Mouse (Mus musculus): ENCODE data around the gene Ppm1h. TPM values are rescaled to one million over a fixed set of nuclear protein-coding genes. Genes with fewer than 3 reads are reported as not detected.

The Ppm1h gene
- polyA plus RNA-seq, 1 experiment from 2014 or later = 8.1 TPM

DNA sequence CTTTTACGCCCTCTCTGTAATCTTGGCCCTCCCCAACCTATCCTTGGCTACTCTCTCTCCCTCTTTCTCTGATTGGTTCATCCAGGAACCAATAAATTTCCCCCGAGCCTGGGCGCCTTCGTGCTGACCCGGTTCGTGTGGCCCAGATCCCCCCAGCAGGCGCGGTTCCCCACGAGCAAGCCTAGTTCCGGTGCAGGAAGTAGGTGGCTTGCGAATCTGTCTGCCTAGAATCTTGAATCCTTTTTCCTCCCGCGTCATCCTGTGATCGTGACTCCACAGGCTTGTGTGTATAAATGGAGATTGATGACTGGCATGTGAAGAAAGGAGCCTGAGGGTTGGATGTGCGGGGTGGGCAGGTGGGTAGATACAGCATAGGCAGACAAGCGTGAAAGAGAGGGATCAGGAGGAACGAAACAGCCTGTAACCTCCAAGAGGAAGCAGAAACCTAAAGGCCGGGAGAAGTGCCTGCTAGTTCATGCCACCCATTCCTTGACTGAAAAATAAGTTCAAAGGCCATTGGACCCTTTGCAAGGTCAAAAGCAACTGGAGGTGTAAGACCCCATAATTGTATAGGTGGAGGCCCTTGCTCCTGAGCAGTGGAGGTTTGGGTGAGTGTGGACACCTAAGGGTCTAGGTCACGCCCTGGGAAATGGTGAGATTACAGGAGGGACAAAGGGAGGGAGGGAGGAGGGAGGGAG, 2.0 kb downstream of the Ppm1h start:
- Histone ChIP-seq H3K4me1 (peaks cover 13% of the 10 kb centered on the region), H3K9me3 (no peaks in the 10 kb centered on the region), H3K27ac (replicated peaks) (no peak overlapping the region), H3K4me3 (peak overlapping the region; percentile 63), H3K4me2 (replicated peaks) (peak overlapping the region; percentile 92), H3K9ac (replicated peaks) (peak overlapping the region; percentile 12), H3K27me3 (peaks cover 24% of the 10 kb centered on the region), H3K36me3 (no peaks in the 10 kb centered on the region)
- ATAC-seq (ENCODE audit: low FRiP score, low read depth) = no peak
- 2% methylated on average over 19 of the region's 19 CpGs for WGBS

GRCm38 (mm10) chr10:122681085-122681408, 2.5 kb downstream of the Ppm1h start:
- 26% methylated on average over 4 of the region's 4 CpGs for WGBS
- Histone ChIP-seq H3K4me3 (no peak overlapping the region), H3K27me3 (peaks cover 24% of the 10 kb centered on the region), H3K4me1 (peaks cover 13% of the 10 kb centered on the region), H3K9me3 (no peaks in the 10 kb centered on the region), H3K36me3 (no peaks in the 10 kb centered on the region), H3K27ac (replicated peaks) (0 out of 2 replicates have a peak overlapping the region, but pooled peaks have one; percentile 15), H3K4me2 (replicated peaks) (peak overlapping the region; percentile 92; the same call in 1 of the 2 replicates), H3K9ac (replicated peaks) (no peak overlapping the region)
- ATAC-seq (ENCODE audit: low FRiP score, low read depth) = no peak

GRCm38 (mm10) chr10:122683819-122684330, 5.3 kb downstream of the Ppm1h start:
- Histone ChIP-seq H3K4me3 (no peak overlapping the region), H3K9me3 (no peaks in the 10 kb centered on the region), H3K4me2 (replicated peaks) (no peak overlapping the region), H3K27ac (replicated peaks) (no peak overlapping the region), H3K9ac (replicated peaks) (no peak overlapping the region), H3K36me3 (no peaks in the 10 kb centered on the region), H3K4me1 (peaks cover 9% of the 10 kb centered on the region), H3K27me3 (peaks cover 10% of the 10 kb centered on the region; the same call in 1 of the 2 replicates)
- 84% methylated on average over 5 of the region's 5 CpGs for whole genome bisulfite sequencing
- ATAC-seq (ENCODE audit: low FRiP score, low read depth) = no peak

- Histone ChIP-seq H3K4me1 (peaks cover 4% of the 10 kb centered on the region), H3K4me2 (replicated peaks) (no peak overlapping the region), H3K27ac (replicated peaks) (no peak overlapping the region), H3K9me3 (no peaks in the 10 kb centered on the region), H3K4me3 (no peak overlapping the region), H3K36me3 (no peaks in the 10 kb centered on the region), H3K9ac (replicated peaks) (no peak overlapping the region), H3K27me3 (peaks cover 10% of the 10 kb centered on the region; the same call in 1 of the 2 replicates)
- ATAC-seq (ENCODE audit: low FRiP score, low read depth) = no peak
- WGBS = 52% methylated on average over 1 of the region's 1 CpGs
Measured at GRCm38 (mm10) chr10:122685297-122685696, 6.7 kb downstream of the Ppm1h start.

- WGBS = 88% methylated on average over 19 of the region's 19 CpGs
- no peak for ATAC-seq (ENCODE audit: low FRiP score, low read depth)
- H3K36me3 ChIP-seq = no peaks in the 10 kb centered on the region
Measured at GRCm38 (mm10) chr10:122685836-122686531, 7.4 kb downstream of the Ppm1h start.

GRCm38 (mm10) chr10:122690698-122691097, 12.1 kb downstream of the Ppm1h start:
- no peak overlapping the region for H3K4me3 ChIP-seq
- no peaks in the 10 kb centered on the region for H3K9me3 ChIP-seq
- 80% methylated on average over 6 of the region's 6 CpGs for WGBS
- no peaks in the 10 kb centered on the region for H3K36me3 ChIP-seq
- ATAC-seq (ENCODE audit: low FRiP score, low read depth) = no peak
- peaks cover 14% of the 10 kb centered on the region for H3K4me1 ChIP-seq
- no peak overlapping the region for H3K9ac ChIP-seq (replicated peaks)
- H3K27ac ChIP-seq (replicated peaks) = no peak overlapping the region
- no peak overlapping the region for H3K4me2 ChIP-seq (replicated peaks)
- H3K27me3 ChIP-seq = no peaks in the 10 kb centered on the region

More at GRCm38 (mm10) chr10:122685836-122686531, 7.4 kb downstream of the Ppm1h start:
- peaks cover 6% of the 10 kb centered on the region; the same call in 1 of the 2 replicates for H3K27me3 ChIP-seq
- H3K4me3 ChIP-seq = no peak overlapping the region
- no peaks in the 10 kb centered on the region for H3K4me1 ChIP-seq
- no peak overlapping the region for H3K9ac ChIP-seq (replicated peaks)
- H3K9me3 ChIP-seq = no peaks in the 10 kb centered on the region
- H3K4me2 ChIP-seq (replicated peaks) = no peak overlapping the region
- no peak overlapping the region for H3K27ac ChIP-seq (replicated peaks)

- no peak overlapping the region for H3K4me3 ChIP-seq
- no peak overlapping the region for H3K4me2 ChIP-seq (replicated peaks)
- peaks cover 14% of the 10 kb centered on the region for H3K4me1 ChIP-seq
- no peak overlapping the region for H3K9ac ChIP-seq (replicated peaks)
- ATAC-seq (ENCODE audit: low FRiP score, low read depth) = no peak
- WGBS = 72% methylated on average over 12 of the region's 12 CpGs
- no peaks in the 10 kb centered on the region for H3K36me3 ChIP-seq
- no peak overlapping the region for H3K27ac ChIP-seq (replicated peaks)
- H3K27me3 ChIP-seq = no peaks in the 10 kb centered on the region
- no peaks in the 10 kb centered on the region for H3K9me3 ChIP-seq
Measured at GRCm38 (mm10) chr10:122693158-122693777, 14.7 kb downstream of the Ppm1h start.

DNA sequence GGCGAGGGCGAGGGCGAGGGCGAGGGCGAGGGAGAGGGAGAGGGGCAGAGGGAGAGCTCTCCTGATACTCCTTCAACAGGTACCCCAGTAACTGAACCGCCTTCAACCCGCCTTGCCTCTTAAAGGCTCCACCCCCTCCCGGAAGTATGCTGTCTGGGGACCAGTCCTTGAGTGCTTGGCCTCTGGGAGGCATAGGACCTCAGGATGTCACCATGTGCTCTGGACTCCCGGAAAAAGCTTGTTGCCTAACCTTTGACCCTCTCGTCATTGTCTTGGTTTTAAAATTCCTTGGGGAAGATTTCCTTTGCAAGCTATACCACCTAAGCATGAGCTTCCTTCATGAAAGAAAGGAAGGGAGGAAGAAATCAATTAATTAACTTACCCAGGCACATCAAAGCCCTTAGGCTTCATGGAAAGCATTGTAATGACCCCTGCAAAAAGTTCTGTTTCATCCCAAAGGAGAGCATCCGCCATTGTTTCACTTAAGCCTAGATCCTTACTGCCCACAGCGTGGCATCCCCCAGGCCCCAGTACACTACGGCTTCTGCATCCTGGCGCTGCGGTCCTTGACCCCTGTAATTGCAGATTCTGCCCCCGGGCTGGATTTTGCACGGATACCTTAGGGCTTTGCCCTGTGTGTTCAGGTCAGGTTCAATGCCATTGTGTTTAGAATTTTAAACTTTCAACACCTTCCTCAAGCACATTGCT, 15.5 kb downstream of the Ppm1h start:
- H3K4me2 ChIP-seq (replicated peaks) = no peak overlapping the region
- peaks cover 14% of the 10 kb centered on the region for H3K4me1 ChIP-seq
- 69% methylated on average over 17 of the region's 17 CpGs for WGBS
- ATAC-seq (ENCODE audit: low FRiP score, low read depth) = peak; percentile 44; the same call in 1 of the 2 replicates
- no peaks in the 10 kb centered on the region for H3K9me3 ChIP-seq
- H3K36me3 ChIP-seq = no peaks in the 10 kb centered on the region
- H3K9ac ChIP-seq (replicated peaks) = no peak overlapping the region
- no peaks in the 10 kb centered on the region for H3K27me3 ChIP-seq
- no peak overlapping the region for H3K27ac ChIP-seq (replicated peaks)
- H3K4me3 ChIP-seq = no peak overlapping the region

- ATAC-seq (ENCODE audit: low FRiP score, low read depth) = no peak
- 100% methylated on average over 1 of the region's 1 CpGs for WGBS
Measured at GRCm38 (mm10) chr10:122696335-122696734, 17.8 kb downstream of the Ppm1h start.

GRCm38 (mm10) chr10:122698347-122698746, 19.8 kb downstream of the Ppm1h start:
- peaks cover 8% of the 10 kb centered on the region; the same call in 1 of the 2 replicates for H3K4me1 ChIP-seq
- no peak overlapping the region for H3K4me3 ChIP-seq
- WGBS = 88% methylated on average over 5 of the region's 5 CpGs
- no peaks in the 10 kb centered on the region for H3K27me3 ChIP-seq
- H3K9ac ChIP-seq (replicated peaks) = no peak overlapping the region
- H3K9me3 ChIP-seq = no peaks in the 10 kb centered on the region
- no peak overlapping the region for H3K27ac ChIP-seq (replicated peaks)
- H3K4me2 ChIP-seq (replicated peaks) = no peak overlapping the region
- no peaks in the 10 kb centered on the region for H3K36me3 ChIP-seq
- no peak for ATAC-seq (ENCODE audit: low FRiP score, low read depth)

More at GRCm38 (mm10) chr10:122696335-122696734, 17.8 kb downstream of the Ppm1h start:
- H3K27ac ChIP-seq (replicated peaks) = no peak overlapping the region
- peaks cover 14% of the 10 kb centered on the region for H3K4me1 ChIP-seq
- no peak overlapping the region for H3K9ac ChIP-seq (replicated peaks)
- H3K36me3 ChIP-seq = no peaks in the 10 kb centered on the region
- H3K27me3 ChIP-seq = no peaks in the 10 kb centered on the region
- H3K4me2 ChIP-seq (replicated peaks) = no peak overlapping the region
- no peaks in the 10 kb centered on the region for H3K9me3 ChIP-seq
- H3K4me3 ChIP-seq = no peak overlapping the region

- no peak for ATAC-seq (ENCODE audit: low FRiP score, low read depth)
- Histone ChIP-seq H3K4me3 (no peak overlapping the region), H3K9me3 (no peaks in the 10 kb centered on the region), H3K4me1 (peaks cover 2% of the 10 kb centered on the region; the same call in 1 of the 2 replicates), H3K4me2 (replicated peaks) (no peak overlapping the region), H3K36me3 (no peaks in the 10 kb centered on the region), H3K27me3 (no peaks in the 10 kb centered on the region), H3K9ac (replicated peaks) (no peak overlapping the region), H3K27ac (replicated peaks) (no peak overlapping the region)
- 86% methylated on average over 5 of the region's 5 CpGs for WGBS
Measured at GRCm38 (mm10) chr10:122704901-122705300, 26.3 kb downstream of the Ppm1h start.

Measured in midbrain, embryonic 12.5 days (tissue).